Mouse (Mus musculus): Measurements from ENCODE around the gene Plekha6. TPM values are rescaled to one million over a fixed set of nuclear protein-coding genes. Genes with fewer than 3 reads are reported as not detected.

Plekha6 gene
- polyA plus RNA-seq, 2 experiments, result 4.2 to 6.6 TPM

- Histone ChIP-seq H3K9ac (ENCODE audit: low read depth, low read length, severe bottlenecking) (no peak overlapping the region), H3K4me3 (replicated peaks; ENCODE audit: low read length) (no peak overlapping the region), H3K27ac (replicated peaks; ENCODE audit: low read depth, low read length) (no peak overlapping the region), H3K4me2 (replicated peaks; ENCODE audit: low read depth, low read length, severe bottlenecking) (no peak overlapping the region), H3K36me3 (ENCODE audit: control insufficient read depth, insufficient read depth, low read length) (no peaks in the 10 kb centered on the region), H3K27me3 (ENCODE audit: control insufficient read depth, insufficient read depth, low read length) (no peaks in the 10 kb centered on the region), H3K4me1 (ENCODE audit: control insufficient read depth, insufficient read depth, low read length) (no peaks in the 10 kb centered on the region), H3K9me3 (ENCODE audit: control insufficient read depth, low read length) (no peaks in the 10 kb centered on the region)
- ATAC-seq (ENCODE audit: low FRiP score, low read depth), result no peak
- TF ChIP-seq POLR2A (IDR thresholded peaks at IDR 0.05; ENCODE audit: borderline replicate concordance, extremely low read depth, insufficient read depth, insufficient read length), result no peak
- WGBS, result 62% methylated on average over 15 of the region's 15 CpGs
- DNase-seq (ENCODE audit: low spot score), result no peak
These were observed 115.1 kb downstream of the Plekha6 start for GRCm38 (mm10) chr1:133278946-133279631.

DNA sequence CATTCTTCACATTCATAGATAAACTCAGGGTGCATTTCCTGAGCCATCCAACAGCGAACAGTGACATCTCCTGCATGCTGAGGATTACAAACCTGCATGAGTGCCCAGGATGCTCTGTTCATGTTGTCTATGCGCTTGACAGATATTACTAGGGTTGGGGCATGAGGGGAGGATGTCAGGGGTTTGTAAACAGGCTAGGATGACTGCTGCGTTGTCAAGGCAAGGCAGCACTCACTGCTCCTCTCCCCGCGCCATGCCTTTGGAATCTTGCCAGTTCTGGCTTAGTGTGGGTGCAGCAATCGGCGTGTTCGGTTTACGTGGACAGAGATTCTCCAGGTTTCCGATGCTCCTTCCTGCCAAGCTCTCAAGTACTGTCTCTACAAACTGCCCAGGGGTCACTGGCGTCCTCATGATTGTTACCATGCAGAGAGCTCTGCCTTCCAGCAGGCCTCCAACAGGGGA lies 115.7 kb downstream of the Plekha6 start:
- H3K9ac ChIP-seq (ENCODE audit: low read depth, low read length, severe bottlenecking), result no peak overlapping the region
- H3K36me3 ChIP-seq (ENCODE audit: control insufficient read depth, insufficient read depth, low read length), result no peaks in the 10 kb centered on the region
- H3K27ac ChIP-seq (replicated peaks; ENCODE audit: low read depth, low read length), result no peak overlapping the region
- DNase-seq (ENCODE audit: low spot score) (no peak), ATAC-seq (ENCODE audit: low FRiP score, low read depth) (no peak)
- H3K27me3 ChIP-seq (ENCODE audit: control insufficient read depth, insufficient read depth, low read length), result no peaks in the 10 kb centered on the region
- H3K4me3 ChIP-seq (replicated peaks; ENCODE audit: low read length), result no peak overlapping the region
- no peaks in the 10 kb centered on the region for H3K9me3 ChIP-seq (ENCODE audit: control insufficient read depth, low read length)
- no peak overlapping the region for H3K4me2 ChIP-seq (replicated peaks; ENCODE audit: low read depth, low read length, severe bottlenecking)
- WGBS, result 90% methylated on average over 11 of the region's 11 CpGs
- TF ChIP-seq POLR2A (IDR thresholded peaks at IDR 0.05; ENCODE audit: borderline replicate concordance, extremely low read depth, insufficient read depth, insufficient read length), result no peak
- H3K4me1 ChIP-seq (ENCODE audit: control insufficient read depth, insufficient read depth, low read length), result no peaks in the 10 kb centered on the region

- WGBS, result 85% methylated on average over 2 of the region's 2 CpGs
- no peak for ATAC-seq (ENCODE audit: low FRiP score, low read depth)
- no peak for DNase-seq (ENCODE audit: low spot score)
These were observed 116.5 kb downstream of the Plekha6 start for GRCm38 (mm10) chr1:133280537-133280936.

DNA sequence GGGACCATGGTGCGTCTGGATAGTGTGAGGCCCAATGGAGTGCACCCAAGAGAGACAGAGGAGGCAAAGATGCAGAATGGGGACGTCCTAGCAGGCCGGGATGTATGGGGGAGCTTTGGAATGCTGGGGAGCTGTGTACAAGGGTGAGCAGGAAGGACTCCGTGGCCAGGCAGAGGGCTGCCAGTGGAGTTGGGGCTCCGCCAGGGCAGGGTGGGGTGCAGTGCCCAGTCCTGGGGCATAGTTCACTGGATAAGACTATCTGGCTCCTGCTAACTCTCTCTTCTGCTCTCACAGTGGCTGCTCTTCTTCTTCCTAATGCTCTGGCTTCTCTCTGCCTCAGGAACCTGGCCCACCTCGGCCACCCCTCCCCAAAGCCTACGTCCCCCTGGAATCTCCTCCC lies 121.9 kb downstream of the Plekha6 start:
- Histone ChIP-seq H3K27ac (replicated peaks; ENCODE audit: low read depth, low read length) (no peak overlapping the region), H3K27me3 (ENCODE audit: control insufficient read depth, insufficient read depth, low read length) (no peaks in the 10 kb centered on the region), H3K4me2 (replicated peaks; ENCODE audit: low read depth, low read length, severe bottlenecking) (no peak overlapping the region), H3K36me3 (ENCODE audit: control insufficient read depth, insufficient read depth, low read length) (no peaks in the 10 kb centered on the region), H3K4me3 (replicated peaks; ENCODE audit: low read length) (no peak overlapping the region), H3K4me1 (ENCODE audit: control insufficient read depth, insufficient read depth, low read length) (no peaks in the 10 kb centered on the region), H3K9ac (ENCODE audit: low read depth, low read length, severe bottlenecking) (no peak overlapping the region), H3K9me3 (ENCODE audit: control insufficient read depth, low read length) (no peaks in the 10 kb centered on the region)
- DNase-seq (ENCODE audit: low spot score) (no peak), ATAC-seq (ENCODE audit: low FRiP score, low read depth) (no peak)
- no peak for TF ChIP-seq POLR2A (IDR thresholded peaks at IDR 0.05; ENCODE audit: borderline replicate concordance, extremely low read depth, insufficient read depth, insufficient read length)
- WGBS, result 82% methylated on average over 7 of the region's 7 CpGs

More at GRCm38 (mm10) chr1:133280537-133280936, 116.5 kb downstream of the Plekha6 start:
- H3K27me3 ChIP-seq (ENCODE audit: control insufficient read depth, insufficient read depth, low read length), result no peaks in the 10 kb centered on the region
- no peaks in the 10 kb centered on the region for H3K9me3 ChIP-seq (ENCODE audit: control insufficient read depth, low read length)
- H3K4me2 ChIP-seq (replicated peaks; ENCODE audit: low read depth, low read length, severe bottlenecking), result no peak overlapping the region
- no peak overlapping the region for H3K27ac ChIP-seq (replicated peaks; ENCODE audit: low read depth, low read length)
- H3K4me3 ChIP-seq (replicated peaks; ENCODE audit: low read length), result no peak overlapping the region
- H3K9ac ChIP-seq (ENCODE audit: low read depth, low read length, severe bottlenecking), result no peak overlapping the region
- no peaks in the 10 kb centered on the region for H3K4me1 ChIP-seq (ENCODE audit: control insufficient read depth, insufficient read depth, low read length)
- TF ChIP-seq POLR2A (IDR thresholded peaks at IDR 0.05; ENCODE audit: borderline replicate concordance, extremely low read depth, insufficient read depth, insufficient read length), result no peak
- H3K36me3 ChIP-seq (ENCODE audit: control insufficient read depth, insufficient read depth, low read length), result no peaks in the 10 kb centered on the region

- ATAC-seq (ENCODE audit: low FRiP score, low read depth), result no peak
- 82% methylated on average over 4 of the region's 4 CpGs for WGBS
These were observed 123.0 kb downstream of the Plekha6 start for GRCm38 (mm10) chr1:133287051-133287450.

More at GRCm38 (mm10) chr1:133287051-133287450, 123.0 kb downstream of the Plekha6 start:
- Histone ChIP-seq H3K4me1 (ENCODE audit: control insufficient read depth, insufficient read depth, low read length) (no peaks in the 10 kb centered on the region), H3K9ac (ENCODE audit: low read depth, low read length, severe bottlenecking) (no peak overlapping the region), H3K27ac (replicated peaks; ENCODE audit: low read depth, low read length) (no peak overlapping the region), H3K4me2 (replicated peaks; ENCODE audit: low read depth, low read length, severe bottlenecking) (no peak overlapping the region), H3K36me3 (ENCODE audit: control insufficient read depth, insufficient read depth, low read length) (no peaks in the 10 kb centered on the region), H3K4me3 (replicated peaks; ENCODE audit: low read length) (no peak overlapping the region), H3K27me3 (ENCODE audit: control insufficient read depth, insufficient read depth, low read length) (no peaks in the 10 kb centered on the region), H3K9me3 (ENCODE audit: control insufficient read depth, low read length) (no peaks in the 10 kb centered on the region)
- no peak for DNase-seq (ENCODE audit: low spot score)
- TF ChIP-seq POLR2A (IDR thresholded peaks at IDR 0.05; ENCODE audit: borderline replicate concordance, extremely low read depth, insufficient read depth, insufficient read length), result no peak

All from limb, embryonic 14.5 days (tissue).